Mouse (Mus musculus) MEL (cell line): ENCODE data around the gene Ercc6l2.
"Not testable (repeated sequence)": the region's sequence is repeated elsewhere in the genome, so short reads cannot be mapped to it uniquely, and the experiment has no call there.

ENCODE experiments used
- BHLHE40 ChIP-seq: IDR thresholded peaks from 2 replicates; pipeline ENCODE4 v1.6.1; 2012; ENCODE audit warnings: low read depth, mild to moderate bottlenecking, inconsistent platforms, low read length, improper control_type of control experiment, borderline replicate concordance
- CHD2 ChIP-seq: IDR thresholded peaks from 2 replicates; pipeline ENCODE4 v1.6.1; 2011; ENCODE audit warnings: low read length, improper control_type of control experiment
- CTCF ChIP-seq, 3 experiments: IDR thresholded peaks in 2 of 3; conservative IDR thresholded peaks in 1 of 3; 2 replicates each; pipeline ENCODE4 v1.5.1; 2011 to 2012; ENCODE audit warnings: low read length in 3 of 3, low read depth in 2 of 3, mild to moderate bottlenecking in 2 of 3, improper control_type of control experiment in 1 of 3, inconsistent platforms in 1 of 3, mixed read lengths in 1 of 3, moderate library complexity in 1 of 3; ENCODE audit not compliant: control insufficient read depth in 1 of 3, insufficient read depth in 1 of 3, poor library complexity in 1 of 3, severe bottlenecking in 1 of 3
- EP300 ChIP-seq, 2 experiments: IDR thresholded peaks; 2 replicates each; pipeline ENCODE4 v1.6.1; 2011; ENCODE audit warnings: improper control_type of control experiment in 2 of 2, low read length in 2 of 2, low read depth in 1 of 2, mild to moderate bottlenecking in 1 of 2
- ETS1 ChIP-seq: IDR thresholded peaks from 2 replicates; pipeline ENCODE4 v1.6.1; 2012; ENCODE audit warnings: low read depth, mild to moderate bottlenecking, inconsistent platforms, low read length, improper control_type of control experiment, moderate library complexity
- KAT2A ChIP-seq: conservative IDR thresholded peaks from 2 replicates; pipeline ENCODE4 v1.6.1; 2012; ENCODE audit warnings: low read depth, low read length, improper control_type of control experiment, inconsistent platforms
- NELFE ChIP-seq: IDR thresholded peaks from 2 replicates; pipeline ENCODE4 v1.6.1; 2011; ENCODE audit warnings: low read depth, low read length, improper control_type of control experiment
- POLR2A ChIP-seq, 2 experiments: IDR thresholded peaks; 2 replicates each; pipeline ENCODE4 v1.6.1; 2011 to 2012; ENCODE audit warnings: low read length in 2 of 2, mild to moderate bottlenecking in 2 of 2, control low read depth in 1 of 2, improper control_type of control experiment in 1 of 2, low read depth in 1 of 2, moderate library complexity in 1 of 2; ENCODE audit not compliant: control insufficient read depth in 1 of 2, insufficient read depth in 1 of 2, poor library complexity in 1 of 2
- POLR2AphosphoS2 ChIP-seq: IDR thresholded peaks from 2 replicates; pipeline ENCODE4 v1.6.1; 2011; ENCODE audit warnings: low read length, improper control_type of control experiment
- TAL1 ChIP-seq: IDR thresholded peaks from 2 replicates; pipeline ENCODE4 v1.6.1; 2012; ENCODE audit warnings: mild to moderate bottlenecking, inconsistent platforms, low read length, moderate library complexity, mixed read lengths
- USF2 ChIP-seq, 2 experiments: IDR thresholded peaks; 2 replicates each; pipeline ENCODE4 v1.6.1; 2011 to 2012; ENCODE audit warnings: improper control_type of control experiment in 2 of 2, low read length in 2 of 2, borderline replicate concordance in 1 of 2, inconsistent platforms in 1 of 2, low read depth in 1 of 2, mild to moderate bottlenecking in 1 of 2; ENCODE audit not compliant: insufficient read depth in 1 of 2
- ZC3H11A ChIP-seq: IDR thresholded peaks from 2 replicates; pipeline ENCODE4 v1.6.1; 2012; ENCODE audit warnings: low read depth, mild to moderate bottlenecking, inconsistent platforms, low read length, improper control_type of control experiment

DNA sequence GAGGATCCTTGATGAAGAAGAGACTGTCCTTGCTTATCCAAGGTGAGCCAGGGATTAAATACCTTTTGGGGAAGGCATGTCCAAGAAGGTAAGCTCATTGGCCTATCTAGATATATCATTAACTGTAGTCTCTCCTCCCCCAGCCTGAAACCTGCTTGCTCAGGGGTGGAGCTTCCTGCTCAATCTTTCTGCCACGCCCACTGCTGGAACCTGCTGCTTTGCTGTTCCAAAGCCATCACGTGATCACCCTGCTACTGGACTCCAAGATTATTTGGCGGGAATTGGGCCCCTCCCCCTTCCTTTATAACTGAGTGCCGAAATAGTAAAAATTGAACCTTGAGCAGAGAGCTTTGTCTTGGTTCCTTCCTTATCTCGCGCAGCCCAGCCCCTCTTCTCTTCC, 109.0 kb downstream of the Ercc6l2 start:
- TF ChIP-seq CHD2; EP300 (IDR thresholded peaks at IDR 0.05; ENCODE audit: low read depth in 1 of 2, low read length in 2 of 2); POLR2AphosphoS2; POLR2A (IDR thresholded peaks at IDR 0.05; ENCODE audit: control insufficient read depth in 1 of 2, insufficient read depth in 1 of 2, low read depth in 1 of 2, low read length in 2 of 2, poor library complexity in 1 of 2); USF2 (IDR thresholded peaks at IDR 0.05; ENCODE audit: borderline replicate concordance in 1 of 2, insufficient read depth in 1 of 2, low read depth in 1 of 2, low read length in 2 of 2); ETS1; CTCF (IDR thresholded peaks at IDR 0.05 in 2 of 3, conservative IDR thresholded peaks at IDR 0.05 in 1 of 3; ENCODE audit: control insufficient read depth in 1 of 3, insufficient read depth in 1 of 3, low read depth in 2 of 3, low read length in 3 of 3, poor library complexity in 1 of 3, severe bottlenecking in 1 of 3); ZC3H11A; BHLHE40; KAT2A; TAL1; NELFE: not testable (repeated sequence)
